15 mouse cellular contexts compared by ENCODE assay signal in genomic region chr2:157427164-157427563, GRCm38 (mm10). TPM values are rescaled to one million over a fixed set of nuclear protein-coding genes. Genes with fewer than 3 reads are reported as not detected.
DNase-seq lines count a peak whose midpoint lies in the region; ATAC-seq and TF ChIP-seq lines count a peak whose summit lies in the region.
"Had no signal": no experiment of that assay in that cellular context is flagged by ENCODE, and none has a peak within 500 bp of the region (broad histone marks: within the 10 kb centered on the region; RNA-seq: fewer than 3 reads in every experiment).

No protein-coding gene starts in this region.

- H3K9ac ChIP-seq in forebrain, embryonic 14.5 days (ENCODE audit: low read length): peak overlapping the region; percentile 6; the same call in 1 of the 2 replicates
- H3K9ac ChIP-seq in midbrain, embryonic 16.5 days (ENCODE audit: low read depth, low read length): no peak overlapping the region
- H3K9ac ChIP-seq: liver, embryonic 12.5 days; lung, embryonic 15.5 days had no signal

- intact Hi-C loops in gastrocnemius, adult 2 months (cut with DNase I): no loop called here
- intact Hi-C loops in gastrocnemius, postnatal 14 days (cut with DNase I; ENCODE audit: low total_unique reads): no loop called here

- ATAC-seq in megakaryocyte, adult 5-6 weeks (ENCODE audit: poor library complexity, severe bottlenecking): no peak
- ATAC-seq in forebrain, embryonic 14.5 days: no peak
- no peak for ATAC-seq in midbrain, embryonic 16.5 days
- ATAC-seq: inflammation-experienced regulatory T-cells, adult 6 months; liver, embryonic 12.5 days had no signal

- H3K4me2 ChIP-seq in forebrain, embryonic 14.5 days (ENCODE audit: low read length): 0 out of 2 replicates have a peak overlapping the region, but pooled peaks have one; percentile 10
- H3K4me2 ChIP-seq in midbrain, embryonic 16.5 days (ENCODE audit: low read length): peak overlapping the region; percentile 88; the same call in 1 of the 2 replicates
- H3K4me2 ChIP-seq: liver, embryonic 12.5 days; lung, embryonic 15.5 days had no signal

- H3K4me1 ChIP-seq in megakaryocyte, embryonic 14.5 days: peaks cover 94% of the 10 kb centered on the region
- peaks cover 39% of the 10 kb centered on the region for H3K4me1 ChIP-seq in forebrain, embryonic 14.5 days (ENCODE audit: control insufficient read depth, insufficient read depth, low read length)
- peaks cover 67% of the 10 kb centered on the region for H3K4me1 ChIP-seq in midbrain, embryonic 16.5 days (ENCODE audit: control insufficient read depth, insufficient read depth, low read length)

- 0 out of 2 replicates have a peak overlapping the region, but pooled peaks have one; percentile 20 for H3K27ac ChIP-seq in gastrocnemius, adult 2 months
- 0 out of 2 replicates have a peak overlapping the region, but pooled peaks have one; percentile 29 for H3K27ac ChIP-seq in forebrain, embryonic 14.5 days (ENCODE audit: low read depth, low read length)
- peak overlapping the region; percentile 31; the same call in 1 of the 2 replicates for H3K27ac ChIP-seq in midbrain, embryonic 16.5 days (ENCODE audit: low read length)
- H3K27ac ChIP-seq: kidney, postnatal 0 days; liver, embryonic 12.5 days; lung, embryonic 15.5 days had no signal

- peaks cover 60% of the 10 kb centered on the region for H3K36me3 ChIP-seq in megakaryocyte, embryonic 14.5 days (replicated peaks; ENCODE audit: low read length)
- H3K36me3 ChIP-seq in forebrain, embryonic 14.5 days (ENCODE audit: control insufficient read depth, insufficient read depth, low read length): peaks cover 21% of the 10 kb centered on the region; the same call in 1 of the 2 replicates
- peaks cover 3% of the 10 kb centered on the region for H3K36me3 ChIP-seq in midbrain, embryonic 16.5 days (ENCODE audit: control insufficient read depth, insufficient read depth, low read length)
- H3K36me3 ChIP-seq: lung, embryonic 15.5 days had no signal

- H3K4me3 ChIP-seq in gastrocnemius, adult 2 months: no peak overlapping the region
- peak overlapping the region; percentile 96 for H3K4me3 ChIP-seq in megakaryocyte, embryonic 14.5 days (replicated peaks)
- H3K4me3 ChIP-seq in forebrain, embryonic 14.5 days (ENCODE audit: low read depth, low read length): no peak overlapping the region
- no peak overlapping the region for H3K4me3 ChIP-seq in midbrain, embryonic 16.5 days (ENCODE audit: low read depth, low read length)
- H3K4me3 ChIP-seq: erythroblast, embryonic 14.5 days; liver, embryonic 12.5 days; lung, embryonic 15.5 days had no signal

- DNase-seq in gastrocnemius, adult 2 months: no peak
- no peak for DNase-seq in gastrocnemius, postnatal 14 days
- DNase-seq in forebrain, embryonic 14.5 days (ENCODE audit: low spot score): no peak
- DNase-seq in adrenal gland, adult 8-10 months: no peak
- DNase-seq in lung, postnatal 14 days: no peak
- DNase-seq: cerebellum, adult 8-10 months; thymus, postnatal 14 days had no signal

- no peak for TF ChIP-seq CTCF in gastrocnemius, adult 2 months (IDR thresholded peaks at IDR 0.05)

- H3K9me3 ChIP-seq in megakaryocyte, embryonic 14.5 days: no peaks in the 10 kb centered on the region
- H3K9me3 ChIP-seq in forebrain, embryonic 14.5 days (replicated peaks; ENCODE audit: control insufficient read depth, low read length): no peaks in the 10 kb centered on the region
- no peaks in the 10 kb centered on the region for H3K9me3 ChIP-seq in midbrain, embryonic 16.5 days (replicated peaks; ENCODE audit: control insufficient read depth, low read length, poor library complexity, severe bottlenecking)
- H3K9me3 ChIP-seq: liver, embryonic 12.5 days; lung, embryonic 15.5 days had no signal

- WGBS in forebrain, embryonic 14.5 days: 81% methylated on average over 5 of the region's 5 CpGs
- 87% methylated on average over 5 of the region's 5 CpGs for WGBS in midbrain, embryonic 16.5 days

- H3K27me3 ChIP-seq in megakaryocyte, embryonic 14.5 days (replicated peaks): peaks cover 12% of the 10 kb centered on the region
- no peaks in the 10 kb centered on the region for H3K27me3 ChIP-seq in forebrain, embryonic 14.5 days (replicated peaks; ENCODE audit: control insufficient read depth, insufficient read depth, low read length)
- H3K27me3 ChIP-seq in midbrain, embryonic 16.5 days (ENCODE audit: control insufficient read depth, insufficient read depth, low read depth, low read length): no peaks in the 10 kb centered on the region
- H3K27me3 ChIP-seq: lung, embryonic 15.5 days had no signal

RNA-seq across cellular contexts. Expression of gene Src, which starts 8.9 kb away (rescaled TPM):
- total RNA-seq in gastrocnemius, adult 2 months (2021): 1 to 10 TPM; 2.2 to 2.8 TPM
- 1 to 10 TPM; 5.2 to 7.5 TPM for total RNA-seq in gastrocnemius, postnatal 14 days (2021)
- polyA plus RNA-seq in megakaryocyte, embryonic 14.5 days (2012; ENCODE audit: insufficient read depth, low replicate concordance): 186 and 225 TPM in 2 replicates
- 0.11 TPM in 1 of 2 replicates, not detected in the other for total RNA-seq in megakaryocyte, adult 5-6 weeks (2015)
- 0.26 TPM in 1 of 2 replicates, not detected in the other for total RNA-seq in megakaryocyte, adult 5-6 weeks (2017)
- polyA plus RNA-seq in forebrain, embryonic 14.5 days (2014; fragmentation: Nextera tagmentation; extraction: Ambion mirVana): 30.1 and 31.0 TPM in 2 replicates
- polyA plus RNA-seq in midbrain, embryonic 16.5 days (2015; fragmentation: Nextera tagmentation; extraction: Ambion mirVana): 32.5 and 33.2 TPM in 2 replicates
- 10 to 100 TPM; 18.3 to 32.9 (median 24.8) TPM for total RNA-seq in adrenal gland, adult 8-10 months (2022)

RNA-seq across cellular contexts. Expression of gene Manbal, which starts 59.8 kb away (rescaled TPM):
- 10 to 100 TPM; 13.5 TPM for total RNA-seq in gastrocnemius, adult 2 months (2021)
- total RNA-seq in gastrocnemius, postnatal 14 days (2021): 10 to 100 TPM; 20.7 to 28.3 TPM
- polyA plus RNA-seq in megakaryocyte, embryonic 14.5 days (2012; ENCODE audit: insufficient read depth, low replicate concordance): 42.3 and 73.0 TPM in 2 replicates
- 18.7 and 21.5 TPM in 2 replicates for total RNA-seq in megakaryocyte, adult 5-6 weeks (2015)
- total RNA-seq in megakaryocyte, adult 5-6 weeks (2017): 9.3 and 10.5 TPM in 2 replicates
- 72.7 and 78.5 TPM in 2 replicates for polyA plus RNA-seq in forebrain, embryonic 14.5 days (2014; fragmentation: Nextera tagmentation; extraction: Ambion mirVana)
- 94.6 and 111 TPM in 2 replicates for polyA plus RNA-seq in midbrain, embryonic 16.5 days (2015; fragmentation: Nextera tagmentation; extraction: Ambion mirVana)
- total RNA-seq in adrenal gland, adult 8-10 months (2022): 10 to 100 TPM; 36.3 to 40.3 (median 36.5) TPM
